Mouse (Mus musculus) liver, embryonic 12.5 days (tissue): ENCODE results near the gene Wscd2. TPM values are rescaled to one million over a fixed set of nuclear protein-coding genes. Genes with fewer than 3 reads are reported as not detected.

Experiments
- ATAC-seq: fragments of 200-750 bp; cut with Nextera tagmentation; 2 replicates; pipeline ENCODE4 v1.8.0; 2017; ENCODE audit warnings: moderate number of reproducible peaks, mild to moderate bottlenecking, moderate library complexity
- H3K27ac ChIP-seq: fragments of 300-500 bp; sonication (generic); 2 replicates; pipeline ENCODE4 v1.5.1; 2016; ENCODE audit warnings: mild to moderate bottlenecking
- H3K27me3 ChIP-seq: fragments of 300-500 bp; sonication (generic); replicated peaks from 2 replicates; pipeline ENCODE4 v1.6.1; 2016; ENCODE audit warnings: mild to moderate bottlenecking, moderate library complexity
- H3K36me3 ChIP-seq: fragments of 300-500 bp; sonication (generic); 2 replicates; pipeline ENCODE4 v1.6.1; 2016; ENCODE audit warnings: mild to moderate bottlenecking, moderate library complexity
- H3K4me1 ChIP-seq: fragments of 300-500 bp; sonication (generic); 2 replicates; pipeline ENCODE4 v1.6.1; 2016
- H3K4me2 ChIP-seq: fragments of 300-500 bp; sonication (generic); 2 replicates; pipeline ENCODE4 v1.6.1; 2016; ENCODE audit warnings: mild to moderate bottlenecking, moderate library complexity
- H3K4me3 ChIP-seq: fragments of 300-500 bp; sonication (generic); 2 replicates; pipeline ENCODE4 v1.5.1; 2016; ENCODE audit warnings: mild to moderate bottlenecking, moderate library complexity
- H3K9ac ChIP-seq: fragments of 300-500 bp; sonication (generic); 2 replicates; pipeline ENCODE4 v1.6.1; 2016; ENCODE audit warnings: mild to moderate bottlenecking, moderate library complexity
- H3K9me3 ChIP-seq: fragments of 300-500 bp; sonication (generic); replicated peaks from 2 replicates; pipeline ENCODE4 v1.6.1; 2016; ENCODE audit warnings: mild to moderate bottlenecking, moderate library complexity
- WGBS: fragments of 180-500 bp; shearing (Covaris S2); methylation state at CpG from one replicate; pipeline ENCODE4 v1.1.7; 2016; ENCODE audit not compliant: insufficient replicate concordance; 5-methylcytosine and 5-hydroxymethylcytosine counted together
- polyA plus RNA-seq: library from polyadenylated mRNA; unstranded; fragments of >200 nt; fragmentation: Nextera tagmentation; extraction: Ambion mirVana; gene quantifications from 2 replicates; pipeline ENCODE4 v1.2.1, GENCODE M21; 2016

The Wscd2 gene
- polyA plus RNA-seq, 1 experiment from 2014 or later, result 0.19 TPM

DNA sequence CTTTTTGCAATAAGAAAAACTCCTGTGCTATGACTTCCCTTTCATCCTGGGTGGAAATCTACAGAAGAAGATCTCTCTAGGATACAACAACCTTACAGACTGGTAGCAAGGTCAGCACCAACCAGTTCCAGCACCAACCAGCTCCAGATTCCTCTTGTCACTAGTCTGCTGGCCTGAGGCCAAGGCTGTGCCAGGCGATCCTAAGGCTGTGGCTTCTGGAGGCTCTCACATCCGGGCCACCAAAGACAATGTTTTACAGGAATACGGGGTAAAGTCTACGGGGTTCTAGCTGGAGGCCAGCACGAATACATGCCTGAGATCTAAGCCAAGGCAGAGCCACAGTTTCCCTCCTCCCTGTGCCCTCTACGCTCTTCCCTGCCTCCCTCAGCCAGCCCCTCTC, 25.4 kb upstream of the Wscd2 start:
- H3K9me3 ChIP-seq, result no peaks in the 10 kb centered on the region
- H3K4me2 ChIP-seq, result no peak overlapping the region
- H3K27me3 ChIP-seq, result peaks cover 40% of the 10 kb centered on the region
- no peak for ATAC-seq
- H3K36me3 ChIP-seq, result no peaks in the 10 kb centered on the region
- no peak overlapping the region for H3K4me3 ChIP-seq
- 77% methylated on average over 6 of the region's 6 CpGs for WGBS
- H3K27ac ChIP-seq, result no peak overlapping the region
- no peaks in the 10 kb centered on the region for H3K4me1 ChIP-seq
- no peak overlapping the region for H3K9ac ChIP-seq

DNA sequence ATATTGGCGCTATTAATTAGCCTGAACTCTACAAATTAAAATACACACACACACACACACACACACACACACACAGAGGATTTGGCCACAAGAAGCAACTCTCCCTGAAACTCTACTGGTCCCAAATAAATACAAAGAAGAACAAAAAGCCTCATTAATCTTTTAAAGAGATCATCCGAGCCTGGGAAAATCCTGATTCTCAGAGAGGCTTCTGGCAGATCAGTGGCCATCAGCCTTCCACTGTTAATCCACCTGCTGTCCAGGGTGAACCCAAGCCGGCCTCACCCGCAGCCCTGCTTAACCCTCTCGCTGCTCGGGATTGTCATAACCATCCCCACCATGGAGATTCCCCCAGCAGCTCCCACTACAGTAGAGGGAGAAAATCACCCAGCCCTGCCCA, 23.6 kb upstream of the Wscd2 start:
- H3K4me1 ChIP-seq, result no peaks in the 10 kb centered on the region
- H3K27ac ChIP-seq, result no peak overlapping the region
- no peak overlapping the region for H3K4me3 ChIP-seq
- H3K4me2 ChIP-seq, result no peak overlapping the region
- no peaks in the 10 kb centered on the region for H3K9me3 ChIP-seq
- H3K36me3 ChIP-seq, result no peaks in the 10 kb centered on the region
- H3K27me3 ChIP-seq, result peaks cover 25% of the 10 kb centered on the region
- H3K9ac ChIP-seq, result no peak overlapping the region
- ATAC-seq, result no peak
- 60% methylated on average over 6 of the region's 6 CpGs for WGBS

DNA sequence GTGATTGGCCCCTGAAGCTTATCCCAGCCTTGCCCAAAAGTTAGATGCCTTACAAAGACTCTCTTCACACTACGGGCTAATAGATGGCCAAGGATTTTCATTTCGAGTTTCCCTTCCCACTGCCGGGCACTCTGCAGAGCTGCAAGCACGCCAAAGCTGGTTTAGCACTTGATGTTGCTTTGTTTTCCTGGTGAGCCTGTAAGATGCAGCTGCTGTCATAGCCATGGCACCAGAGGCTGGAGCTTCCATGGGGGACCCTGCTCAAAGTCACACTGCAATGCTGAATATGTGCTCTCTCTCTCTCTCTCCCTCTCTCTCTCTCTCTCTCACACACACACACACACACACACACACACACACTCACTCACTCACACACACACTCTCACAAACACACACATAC, 23.1 kb upstream of the Wscd2 start:
- Histone ChIP-seq H3K9me3 (no peaks in the 10 kb centered on the region), H3K4me2 (no peak overlapping the region), H3K27ac (no peak overlapping the region), H3K36me3 (no peaks in the 10 kb centered on the region), H3K4me3 (no peak overlapping the region), H3K9ac (no peak overlapping the region), H3K4me1 (no peaks in the 10 kb centered on the region), H3K27me3 (peaks cover 20% of the 10 kb centered on the region)
- WGBS, result 45% methylated on average over 4 of the region's 4 CpGs
- ATAC-seq, result no peak

DNA sequence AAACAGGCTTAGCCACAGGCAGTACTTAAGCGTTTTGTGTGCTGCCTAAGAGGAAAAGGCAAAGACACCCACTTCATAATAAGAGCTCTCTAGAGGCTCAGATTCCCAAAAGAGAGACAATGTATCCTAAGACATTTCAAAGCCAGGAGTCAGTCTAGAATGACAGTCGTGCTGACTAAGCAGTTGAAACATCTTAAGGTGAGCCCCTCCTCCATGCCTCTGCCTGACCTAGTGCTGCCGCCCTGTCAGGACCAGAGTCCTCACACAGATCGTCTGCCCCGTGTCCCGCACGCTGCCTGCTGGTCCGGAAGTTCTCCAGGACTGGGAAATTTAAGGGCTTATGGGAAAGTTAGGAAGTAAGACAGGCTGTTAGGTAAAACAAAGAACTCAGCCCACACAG, 22.4 kb upstream of the Wscd2 start:
- no peak overlapping the region for H3K4me2 ChIP-seq
- ATAC-seq, result no peak
- H3K9me3 ChIP-seq, result no peaks in the 10 kb centered on the region
- no peak overlapping the region for H3K27ac ChIP-seq
- 2% methylated on average over 8 of the region's 8 CpGs for WGBS
- H3K4me3 ChIP-seq, result no peak overlapping the region
- no peaks in the 10 kb centered on the region for H3K36me3 ChIP-seq
- H3K9ac ChIP-seq, result no peak overlapping the region
- no peaks in the 10 kb centered on the region for H3K4me1 ChIP-seq
- peaks cover 13% of the 10 kb centered on the region for H3K27me3 ChIP-seq

DNA sequence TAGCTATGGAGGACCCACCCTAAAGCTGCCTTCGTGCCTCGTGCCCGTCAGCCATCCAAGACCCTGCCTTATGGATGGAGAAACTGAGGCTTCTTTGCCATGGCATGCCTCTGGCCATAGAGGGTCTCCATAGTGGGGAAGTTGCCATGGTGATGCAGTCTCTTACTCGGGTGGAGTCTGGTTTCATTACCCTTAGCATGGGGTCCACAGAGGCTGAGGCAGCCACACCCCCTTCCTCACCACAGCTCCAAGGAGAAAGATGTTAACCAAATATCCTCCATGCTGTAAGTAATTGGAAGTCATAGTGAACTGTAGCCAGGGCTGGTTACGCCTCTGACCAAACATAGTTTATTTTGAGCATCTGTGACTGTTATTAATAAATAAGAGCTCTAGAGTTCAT, 21.5 kb upstream of the Wscd2 start:
- WGBS, result 66% methylated on average over 5 of the region's 5 CpGs
- H3K4me1 ChIP-seq, result no peaks in the 10 kb centered on the region
- H3K9me3 ChIP-seq, result no peaks in the 10 kb centered on the region
- H3K27me3 ChIP-seq, result peaks cover 7% of the 10 kb centered on the region; the same call in 1 of the 2 replicates
- no peaks in the 10 kb centered on the region for H3K36me3 ChIP-seq
- no peak overlapping the region for H3K4me3 ChIP-seq
- no peak overlapping the region for H3K9ac ChIP-seq
- ATAC-seq, result no peak
- no peak overlapping the region for H3K4me2 ChIP-seq
- no peak overlapping the region for H3K27ac ChIP-seq

DNA sequence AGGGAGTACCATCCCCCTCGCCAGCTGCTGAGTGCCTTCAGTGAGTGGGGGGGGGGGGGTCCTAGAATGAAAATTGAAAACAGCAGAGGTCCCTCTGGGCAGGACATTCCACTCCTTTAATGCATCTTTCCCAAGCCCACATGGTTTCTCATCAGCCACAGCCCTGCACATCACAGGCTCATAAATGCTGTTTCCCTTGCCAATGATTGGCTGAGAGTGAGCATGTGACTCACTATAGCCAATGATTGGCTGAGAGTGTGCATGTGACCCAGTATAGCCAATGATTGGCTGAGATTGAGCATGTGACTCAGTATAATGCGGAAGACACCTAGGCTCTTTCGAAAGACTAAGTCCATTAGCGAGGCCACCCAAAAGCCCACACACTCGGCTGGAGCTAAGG, 20.9 kb upstream of the Wscd2 start:
- H3K4me3 ChIP-seq, result no peak overlapping the region
- H3K36me3 ChIP-seq, result no peaks in the 10 kb centered on the region
- H3K4me2 ChIP-seq, result no peak overlapping the region
- H3K9me3 ChIP-seq, result no peaks in the 10 kb centered on the region
- no peaks in the 10 kb centered on the region for H3K4me1 ChIP-seq
- 0 out of 2 replicates have a peak, but pooled peaks cover 5% of the 10 kb centered on the region for H3K27me3 ChIP-seq
- H3K27ac ChIP-seq, result no peak overlapping the region
- 82% methylated on average over 5 of the region's 5 CpGs for WGBS
- no peak overlapping the region for H3K9ac ChIP-seq
- no peak for ATAC-seq

DNA sequence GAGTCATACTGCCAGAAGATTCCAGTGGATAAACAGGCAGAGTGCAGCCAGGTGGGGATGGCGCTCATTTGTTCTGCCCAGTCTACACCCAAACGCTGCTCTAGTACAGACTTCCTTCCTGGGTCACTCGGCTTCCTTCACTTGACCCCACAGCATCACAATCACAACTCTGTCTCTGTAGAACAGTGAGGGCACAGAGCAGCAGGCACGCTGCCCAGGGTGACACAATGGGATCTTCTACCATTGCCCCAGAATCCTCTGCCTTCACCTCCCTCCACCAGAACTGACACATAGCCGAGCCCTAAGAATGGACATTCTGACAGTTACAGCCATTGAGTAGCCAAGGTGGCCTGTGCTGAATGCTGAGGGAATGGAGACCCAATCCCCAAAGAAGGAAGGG, 20.3 kb upstream of the Wscd2 start:
- no peak overlapping the region for H3K9ac ChIP-seq
- H3K4me1 ChIP-seq, result no peaks in the 10 kb centered on the region
- H3K27me3 ChIP-seq, result 0 out of 2 replicates have a peak, but pooled peaks cover 5% of the 10 kb centered on the region
- no peak overlapping the region for H3K27ac ChIP-seq
- H3K9me3 ChIP-seq, result no peaks in the 10 kb centered on the region
- WGBS, result 67% methylated on average over 5 of the region's 5 CpGs
- H3K36me3 ChIP-seq, result no peaks in the 10 kb centered on the region
- H3K4me2 ChIP-seq, result no peak overlapping the region
- H3K4me3 ChIP-seq, result no peak overlapping the region
- no peak for ATAC-seq

DNA sequence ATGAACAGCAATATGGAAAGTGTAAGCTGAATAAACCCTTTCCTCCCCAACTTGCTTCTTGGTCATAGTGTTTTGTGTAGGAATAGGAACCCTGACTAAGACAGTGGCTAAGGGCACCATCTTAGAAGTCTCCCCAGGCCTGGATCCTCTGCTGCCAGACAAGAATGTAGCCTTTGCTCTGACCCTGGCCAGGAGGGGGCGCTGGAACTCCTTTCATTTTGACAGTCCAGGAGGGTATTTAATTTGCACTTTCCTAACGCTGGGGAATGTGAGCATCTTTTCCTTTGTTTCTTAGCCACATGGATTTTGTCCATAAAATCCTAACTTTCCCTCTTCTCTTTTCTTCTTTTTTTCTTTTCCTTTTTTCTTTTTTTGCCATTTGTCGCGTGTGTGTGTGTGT, 18.7 kb upstream of the Wscd2 start:
- H3K9ac ChIP-seq, result no peak overlapping the region
- H3K27ac ChIP-seq, result no peak overlapping the region
- no peaks in the 10 kb centered on the region for H3K36me3 ChIP-seq
- no peak overlapping the region for H3K4me2 ChIP-seq
- 0 out of 2 replicates have a peak, but pooled peaks cover 5% of the 10 kb centered on the region for H3K27me3 ChIP-seq
- no peaks in the 10 kb centered on the region for H3K4me1 ChIP-seq
- WGBS, result 30% methylated on average over 4 of the region's 4 CpGs
- H3K4me3 ChIP-seq, result no peak overlapping the region
- no peaks in the 10 kb centered on the region for H3K9me3 ChIP-seq
- ATAC-seq, result no peak

DNA sequence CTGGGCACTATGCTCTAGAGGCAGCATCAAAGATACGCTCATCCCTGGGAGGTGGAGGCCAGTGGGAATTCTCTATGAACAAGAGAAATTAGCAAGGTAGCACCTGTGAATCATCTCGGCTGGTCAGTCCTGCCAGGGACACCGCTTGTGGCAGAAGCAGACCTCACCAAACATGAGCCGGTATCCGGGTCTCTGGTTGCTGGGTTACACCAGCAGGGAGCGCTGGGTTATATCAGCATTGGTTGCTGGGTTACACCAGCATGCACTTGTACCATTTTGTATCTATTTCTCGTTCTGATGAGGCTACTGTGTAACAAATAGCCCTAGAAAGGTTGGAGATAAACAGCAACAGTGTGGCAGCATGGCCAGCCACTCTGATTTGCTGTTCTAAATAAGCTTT, 17.8 kb upstream of the Wscd2 start:
- Histone ChIP-seq H3K36me3 (no peaks in the 10 kb centered on the region), H3K27me3 (0 out of 2 replicates have a peak, but pooled peaks cover 2% of the 10 kb centered on the region), H3K27ac (no peak overlapping the region), H3K4me3 (no peak overlapping the region), H3K4me2 (no peak overlapping the region), H3K9ac (no peak overlapping the region), H3K9me3 (no peaks in the 10 kb centered on the region), H3K4me1 (no peaks in the 10 kb centered on the region)
- WGBS, result 48% methylated on average over 7 of the region's 7 CpGs
- ATAC-seq, result no peak

DNA sequence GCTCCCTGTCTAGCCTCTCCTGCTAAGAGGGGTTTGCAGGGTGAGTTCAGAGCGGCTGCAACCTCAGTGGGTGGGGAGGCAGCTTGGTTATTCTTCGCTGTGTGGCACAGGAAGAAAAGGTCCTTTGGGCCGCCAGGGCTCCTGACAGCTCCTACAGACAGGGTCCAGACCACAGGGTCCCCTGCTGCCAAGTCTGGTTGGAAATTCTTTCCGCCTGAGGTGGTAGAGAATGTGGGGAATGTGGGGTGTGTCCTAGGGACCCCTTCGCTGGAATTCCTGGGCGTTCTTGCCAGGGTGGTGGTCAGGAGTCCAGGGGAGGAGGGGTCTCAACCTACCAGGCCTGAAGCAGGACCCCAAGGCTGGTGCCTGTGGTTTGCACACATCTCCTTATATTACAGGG, 13.3 kb upstream of the Wscd2 start:
- Histone ChIP-seq H3K9me3 (no peaks in the 10 kb centered on the region), H3K27me3 (no peaks in the 10 kb centered on the region), H3K36me3 (no peaks in the 10 kb centered on the region), H3K9ac (no peak overlapping the region), H3K4me1 (no peaks in the 10 kb centered on the region), H3K27ac (no peak overlapping the region), H3K4me3 (no peak overlapping the region), H3K4me2 (no peak overlapping the region)
- no peak for ATAC-seq
- WGBS, result 19% methylated on average over 6 of the region's 6 CpGs

DNA sequence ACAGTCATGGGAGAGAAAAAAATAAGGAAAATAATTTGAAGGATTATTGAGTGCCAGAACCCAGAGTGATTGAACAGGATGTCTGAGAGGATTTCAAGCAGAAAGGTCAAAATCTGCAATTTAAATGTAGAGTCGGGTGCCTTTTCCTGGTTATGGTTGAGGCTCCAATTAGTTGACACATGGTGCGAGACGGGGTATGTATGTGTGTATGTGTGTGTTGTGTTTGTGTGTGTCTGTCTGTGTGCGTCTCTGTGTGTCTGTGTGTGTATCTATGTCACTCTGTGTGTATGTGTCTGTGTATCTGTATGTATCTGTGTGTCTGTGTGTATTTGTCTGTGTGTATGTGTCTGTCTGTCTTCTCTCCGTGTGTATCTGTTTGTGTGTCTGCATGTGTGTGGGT, 11.1 kb upstream of the Wscd2 start:
- Histone ChIP-seq H3K36me3 (no peaks in the 10 kb centered on the region), H3K27ac (no peak overlapping the region), H3K4me3 (no peak overlapping the region), H3K9ac (no peak overlapping the region), H3K27me3 (no peaks in the 10 kb centered on the region), H3K4me2 (no peak overlapping the region), H3K9me3 (no peaks in the 10 kb centered on the region), H3K4me1 (no peaks in the 10 kb centered on the region)
- ATAC-seq, result no peak
- WGBS, result 72% methylated on average over 5 of the region's 5 CpGs

DNA sequence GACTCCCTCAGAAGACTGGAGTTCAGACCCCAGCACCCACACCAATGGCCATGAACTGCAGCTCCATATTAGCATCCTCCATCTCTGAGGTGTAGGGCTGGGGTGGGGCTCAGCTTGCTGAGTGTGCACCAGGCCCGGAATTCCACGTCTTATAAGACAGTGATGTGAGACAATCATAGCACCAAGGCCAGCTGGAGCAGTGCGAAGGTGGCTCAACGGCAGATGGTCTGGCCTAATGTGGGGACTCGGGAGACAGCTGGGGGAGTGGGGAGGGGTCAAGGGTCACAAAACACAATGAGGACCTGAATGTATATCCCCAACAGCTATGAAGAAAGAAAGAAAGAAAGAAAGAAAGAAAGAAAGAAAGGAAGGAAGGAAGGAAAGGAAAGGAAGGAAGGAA, 9.7 kb upstream of the Wscd2 start:
- Histone ChIP-seq H3K9ac (no peak overlapping the region), H3K36me3 (no peaks in the 10 kb centered on the region), H3K27me3 (no peaks in the 10 kb centered on the region), H3K9me3 (no peaks in the 10 kb centered on the region), H3K4me2 (no peak overlapping the region), H3K27ac (no peak overlapping the region), H3K4me3 (no peak overlapping the region), H3K4me1 (no peaks in the 10 kb centered on the region)
- WGBS, result 70% methylated on average over 5 of the region's 5 CpGs
- ATAC-seq, result no peak

DNA sequence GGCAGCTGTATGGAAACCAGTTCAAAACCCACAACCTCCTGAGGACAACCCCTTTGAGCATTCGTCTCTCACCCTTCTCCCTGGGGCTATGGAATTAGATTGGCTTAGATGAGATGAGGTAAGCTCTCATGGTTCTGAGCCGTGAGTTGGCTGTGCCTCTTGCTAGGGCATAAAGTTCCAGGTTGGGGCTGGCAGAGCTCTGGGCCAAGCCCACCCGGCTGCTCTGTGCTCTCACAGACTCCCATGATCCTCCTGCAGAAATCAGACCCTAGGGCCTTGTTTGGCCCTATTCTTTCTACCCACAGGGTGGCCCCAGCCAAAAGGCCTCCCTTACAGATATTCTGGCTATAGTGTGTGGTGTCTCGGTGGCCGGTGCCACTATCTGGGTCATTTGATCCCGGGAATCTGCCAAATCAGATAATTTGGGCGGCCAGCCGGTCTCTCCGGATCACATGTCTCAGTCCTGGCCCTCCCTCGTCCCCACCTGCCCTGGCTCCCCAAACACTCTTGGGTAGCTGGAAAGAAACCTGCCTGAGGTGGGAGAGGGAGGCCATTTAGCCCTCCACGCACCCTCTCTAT, 4.5 kb upstream of the Wscd2 start:
- 56% methylated on average over 11 of the region's 11 CpGs for whole genome bisulfite sequencing
- Histone ChIP-seq H3K4me3 (no peak overlapping the region), H3K4me1 (no peaks in the 10 kb centered on the region), H3K27ac (no peak overlapping the region), H3K9me3 (no peaks in the 10 kb centered on the region), H3K27me3 (peaks cover 33% of the 10 kb centered on the region), H3K9ac (no peak overlapping the region), H3K4me2 (no peak overlapping the region), H3K36me3 (no peaks in the 10 kb centered on the region)
- no peak for ATAC-seq
